Mouse (Mus musculus) bone marrow, adult 2 months (tissue): ENCODE measurements at regions not wholly inside any gene's neighbourhood (a gene's known extent, or its start where the extent isn't known, plus 50 kb on each side); places are given as distances from the start of the nearest gene placed in this dataset.
A peak's percentile ranks its signal among the peaks of the same experiment; 100 is the strongest.

Experiments
- CTCF ChIP-seq: fragments of 200-500 bp; IDR thresholded peaks from 2 replicates; pipeline ENCODE4 v1.5.1; 2011; ENCODE audit warnings: low read length, control low read depth; ENCODE audit not compliant: control insufficient read depth, insufficient read depth
- POLR2A ChIP-seq: fragments of 200-500 bp; IDR thresholded peaks from 2 replicates; pipeline ENCODE4 v1.6.1; 2011; ENCODE audit warnings: low read depth, mild to moderate bottlenecking, control low read depth, low read length, borderline replicate concordance; ENCODE audit not compliant: control insufficient read depth

DNA sequence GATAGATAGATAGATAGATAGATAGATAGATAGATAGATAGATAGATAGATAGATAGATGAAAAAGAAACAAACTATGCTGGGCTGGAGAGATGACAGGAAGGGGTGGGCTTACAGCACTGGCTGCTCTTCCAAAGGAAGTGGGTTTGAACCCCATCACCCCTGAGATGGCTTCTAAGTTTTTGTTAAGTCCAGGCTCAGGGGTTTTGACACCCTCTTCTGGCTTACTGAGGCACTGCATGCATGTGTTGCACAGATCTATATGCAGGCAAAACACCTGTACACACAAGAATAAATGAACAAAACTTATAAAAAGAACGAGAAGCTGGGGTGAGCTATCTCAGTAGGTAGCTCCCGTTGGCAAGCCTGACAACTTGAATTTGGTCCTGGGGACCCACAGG is 55.5 kb upstream of the Jak1 start:
- TF ChIP-seq POLR2A = no peak
- TF ChIP-seq CTCF = peak; percentile 44; the same call in 1 of the 2 replicates
